Mouse (Mus musculus): Measurements from ENCODE around the gene Mthfd2. TPM values are rescaled to one million over a fixed set of nuclear protein-coding genes. Genes with fewer than 3 reads are reported as not detected.

The Mthfd2 gene
- polyA plus RNA-seq (2012; ENCODE audit: low replicate concordance): 6.2 and 9.7 TPM in 2 replicates

GRCm38 (mm10) chr6:83325525-83326393, at the start of gene Mthfd2, which contains the start of gene Mob1a:
Gene Mthfd2, minus strand, starts transcription at chr6:83325908.
Gene Mob1a, plus strand, starts transcription at chr6:83326016.

DNA sequence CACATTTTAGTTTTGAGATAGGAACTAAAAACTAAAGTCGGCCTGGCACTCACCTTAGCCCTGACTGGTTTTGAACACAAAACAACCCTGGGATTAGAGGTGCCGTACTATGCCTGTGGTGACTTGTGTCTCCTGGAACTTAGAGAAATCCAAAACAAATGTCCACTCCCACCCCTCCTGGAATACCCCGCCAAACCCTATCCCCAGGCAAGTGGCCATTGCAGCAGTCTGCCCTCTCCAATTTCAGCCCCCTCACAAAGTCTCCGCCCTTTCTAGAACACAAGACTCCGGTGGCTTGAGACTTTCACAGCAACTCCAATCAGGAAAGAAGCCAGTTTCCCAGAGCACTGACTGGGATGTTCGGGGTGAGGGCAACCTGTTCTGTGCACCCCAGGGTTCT, 23.2 kb upstream of the Mthfd2 start, which contains the start of gene Bola3:
Gene Bola3, plus strand, starts transcription at position 275 of the 400 bp plus-strand sequence.

Other genes with a start within 250 kb of the Mthfd2 start
- 7.9 and 13.4 TPM in 2 replicates for gene Pcgf1, start 248.0 kb downstream of the Mthfd2 start, polyA plus RNA-seq (2012; ENCODE audit: low replicate concordance)
- gene Lbx2, start 239.5 kb downstream of the Mthfd2 start, polyA plus RNA-seq (2012; ENCODE audit: low replicate concordance): 0.28 and 0.51 TPM in 2 replicates
- gene Ccdc142, start 224.3 kb downstream of the Mthfd2 start, polyA plus RNA-seq (2012; ENCODE audit: low replicate concordance): 12.7 and 12.8 TPM in 2 replicates
- 3.6 and 7.5 TPM in 2 replicates for gene Gm42688, start 224.3 kb downstream of the Mthfd2 start, polyA plus RNA-seq (2012; ENCODE audit: low replicate concordance)
- gene Mrpl53, start 216.9 kb downstream of the Mthfd2 start, polyA plus RNA-seq (2012; ENCODE audit: low replicate concordance): 22.8 and 39.1 TPM in 2 replicates
- gene Mogs, start 210.4 kb downstream of the Mthfd2 start, polyA plus RNA-seq (2012; ENCODE audit: low replicate concordance): 89.6 and 121 TPM in 2 replicates
- gene Wbp1, start 204.3 kb downstream of the Mthfd2 start, polyA plus RNA-seq (2012; ENCODE audit: low replicate concordance): 58.0 and 86.2 TPM in 2 replicates
- gene Ino80b, start 200.5 kb downstream of the Mthfd2 start, polyA plus RNA-seq (2012; ENCODE audit: low replicate concordance): 132 and 369 TPM in 2 replicates
- 2.3 and 7.8 TPM in 2 replicates for gene Rtkn, start 190.4 kb downstream of the Mthfd2 start, polyA plus RNA-seq (2012; ENCODE audit: low replicate concordance)
- gene Wdr54, start 169.5 kb downstream of the Mthfd2 start, polyA plus RNA-seq (2012; ENCODE audit: low replicate concordance): 0.18 and 0.59 TPM in 2 replicates
- 0.06 and 0.30 TPM in 2 replicates for gene 1700003E16Rik, start 169.5 kb downstream of the Mthfd2 start, polyA plus RNA-seq (2012; ENCODE audit: low replicate concordance)
- 222 and 899 TPM in 2 replicates for gene Dctn1, start 160.0 kb downstream of the Mthfd2 start, polyA plus RNA-seq (2012; ENCODE audit: low replicate concordance)
- gene Slc4a5, start 106.1 kb downstream of the Mthfd2 start, polyA plus RNA-seq (2012; ENCODE audit: low replicate concordance): 0.34 and 0.66 TPM in 2 replicates
- 146 and 421 TPM in 2 replicates for gene Mob1a, start 108 bp upstream of the Mthfd2 start, polyA plus RNA-seq (2012; ENCODE audit: low replicate concordance)
- 22.9 and 30.3 TPM in 2 replicates for gene Bola3, start 23.2 kb upstream of the Mthfd2 start, polyA plus RNA-seq (2012; ENCODE audit: low replicate concordance)
- 57.5 and 120 TPM in 2 replicates for gene Tet3, start 133.2 kb upstream of the Mthfd2 start, polyA plus RNA-seq (2012; ENCODE audit: low replicate concordance)
- 35.0 and 38.2 TPM in 2 replicates for gene Dguok, start 181.1 kb upstream of the Mthfd2 start, polyA plus RNA-seq (2012; ENCODE audit: low replicate concordance)
- 0.36 TPM in 1 of 2 replicates, not detected in the other for gene Actg2, start 210.4 kb upstream of the Mthfd2 start, polyA plus RNA-seq (2012; ENCODE audit: low replicate concordance)
- 1.6 and 1.9 TPM in 2 replicates for gene Stambp, start 246.8 kb upstream of the Mthfd2 start, polyA plus RNA-seq (2012; ENCODE audit: low replicate concordance)